Mouse (Mus musculus) kidney, adult 2 months (tissue): ENCODE data around the gene Acot4. TPM values are rescaled to one million over a fixed set of nuclear protein-coding genes. Genes with fewer than 3 reads are reported as not detected.
"Not testable (repeated sequence)": the region's sequence is repeated elsewhere in the genome, so short reads cannot be mapped to it uniquely, and the experiment has no call there.

Experiments
- DNase-seq: peaks from one replicate; pipeline ENCODE4 v3.0.0; 2021
- H3K27ac ChIP-seq: fragments of 200-500 bp; 2 replicates; pipeline ENCODE4 v1.5.1; 2012; ENCODE audit warnings: low read depth, low read length, control low read depth, inconsistent platforms; ENCODE audit not compliant: insufficient read depth
- H3K27me3 ChIP-seq: fragments of 200-500 bp; replicated peaks from 2 replicates; pipeline ENCODE4 v1.6.1; 2012; ENCODE audit warnings: mild to moderate bottlenecking, moderate library complexity, low read length, inconsistent platforms; ENCODE audit not compliant: control insufficient read depth, insufficient read depth
- H3K36me3 ChIP-seq: fragments of 200-500 bp; 2 replicates; pipeline ENCODE4 v1.6.1; 2012; ENCODE audit warnings: mild to moderate bottlenecking, moderate library complexity, low read length, inconsistent platforms; ENCODE audit not compliant: control insufficient read depth, insufficient read depth
- H3K4me1 ChIP-seq: fragments of 200-500 bp; 2 replicates; pipeline ENCODE4 v1.6.1; 2011; ENCODE audit warnings: low read length; ENCODE audit not compliant: control insufficient read depth, insufficient read depth
- H3K4me3 ChIP-seq: fragments of 200-500 bp; 2 replicates; pipeline ENCODE4 v1.5.1; 2011; ENCODE audit warnings: mild to moderate bottlenecking, low read depth, low read length, control low read depth; ENCODE audit not compliant: insufficient read depth
- CTCF ChIP-seq: fragments of 200-500 bp; conservative IDR thresholded peaks from 2 replicates; pipeline ENCODE4 v1.5.1; 2011; ENCODE audit warnings: low read depth, mild to moderate bottlenecking, control low read depth, low read length, moderate library complexity, mixed read lengths; ENCODE audit not compliant: insufficient read depth, insufficient read length
- POLR2A ChIP-seq: fragments of 200-500 bp; IDR thresholded peaks from one replicate; pipeline ENCODE4 v1.6.1; 2011; ENCODE audit warnings: low read depth, low read length, control low read depth
- WGBS: fragments of 180-500 bp; shearing (Covaris S2); methylation state at CpG from one replicate; pipeline ENCODE4 v1.1.7; 2018; 5-methylcytosine and 5-hydroxymethylcytosine counted together
- polyA plus RNA-seq: library from polyadenylated mRNA; depleted of rRNA; stranded (reverse); fragments of >200 nt; gene quantifications from 2 replicates; pipeline ENCODE4 v1.2.3, GENCODE M21; 2012

Gene Acot4
- polyA plus RNA-seq, 1 experiment, result 47.8 TPM

- TF ChIP-seq CTCF (no peak), POLR2A (no peak)
- Histone ChIP-seq H3K4me1 (peaks cover 6% of the 10 kb centered on the region; the same call in 1 of the 2 replicates), H3K4me3 (no peak overlapping the region), H3K36me3 (no peaks in the 10 kb centered on the region), H3K27me3 (no peaks in the 10 kb centered on the region), H3K27ac (no peak overlapping the region)
- WGBS, result 63% methylated on average over 8 of the region's 8 CpGs
- peak; percentile 74 for DNase-seq
Measured at GRCm38 (mm10) chr12:84064621-84065020, 26.4 kb downstream of the Acot4 start.

GRCm38 (mm10) chr12:84067752-84068151 is 29.6 kb downstream of the Acot4 start:
- 90% methylated on average over 4 of the region's 4 CpGs for WGBS
- no peak overlapping the region for H3K4me3 ChIP-seq
- TF ChIP-seq POLR2A (no peak), CTCF (no peak)

GRCm38 (mm10) chr12:84068296-84068695 is 30.1 kb downstream of the Acot4 start:
- 0 out of 2 replicates have a peak, but pooled peaks cover 4% of the 10 kb centered on the region for H3K4me1 ChIP-seq
- H3K27ac ChIP-seq, result no peak overlapping the region
- no peaks in the 10 kb centered on the region; the same call in 1 of the 2 replicates for H3K27me3 ChIP-seq
- 73% methylated on average over 8 of the region's 8 CpGs for WGBS
- TF ChIP-seq CTCF (no peak), POLR2A (no peak)
- H3K36me3 ChIP-seq, result no peaks in the 10 kb centered on the region
- no peak overlapping the region for H3K4me3 ChIP-seq
- DNase-seq, result no peak

More at GRCm38 (mm10) chr12:84067752-84068151, 29.6 kb downstream of the Acot4 start:
- no peak for DNase-seq
- no peak overlapping the region for H3K27ac ChIP-seq
- 0 out of 2 replicates have a peak, but pooled peaks cover 4% of the 10 kb centered on the region for H3K4me1 ChIP-seq
- H3K36me3 ChIP-seq, result no peaks in the 10 kb centered on the region
- H3K27me3 ChIP-seq, result no peaks in the 10 kb centered on the region; the same call in 1 of the 2 replicates

GRCm38 (mm10) chr12:84068986-84069385 is 30.8 kb downstream of the Acot4 start, which contains the start of gene Acot5:
Acot5 (plus strand) TSS chr12:84069325.
- TF ChIP-seq CTCF (no peak), POLR2A (no peak)
- Histone ChIP-seq H3K4me1 (0 out of 2 replicates have a peak, but pooled peaks cover 4% of the 10 kb centered on the region), H3K36me3 (no peaks in the 10 kb centered on the region), H3K4me3 (peak within 1 kb of the TSS; percentile 49; the same call in 1 of the 2 replicates), H3K27ac (no peak within 1 kb of the TSS), H3K27me3 (no peaks in the 10 kb centered on the region; the same call in 1 of the 2 replicates)
- DNase-seq, result peak; percentile 48
- WGBS, result 39% methylated on average over 9 of the region's 9 CpGs

GRCm38 (mm10) chr12:84069582-84069981 is 31.4 kb downstream of the Acot4 start:
- not testable (repeated sequence) for H3K36me3 ChIP-seq, H3K27ac ChIP-seq, H3K27me3 ChIP-seq, H3K4me1 ChIP-seq
- peak overlapping the region; percentile 49; the same call in 1 of the 2 replicates for H3K4me3 ChIP-seq
- DNase-seq, result peak; percentile 59
- WGBS, result 2% methylated on average over 48 of the region's 52 CpGs

- no peak for DNase-seq
- H3K27me3 ChIP-seq, result no peaks in the 10 kb centered on the region; the same call in 1 of the 2 replicates
- 0 out of 2 replicates have a peak, but pooled peaks cover 4% of the 10 kb centered on the region for H3K4me1 ChIP-seq
- H3K4me3 ChIP-seq, result no peak overlapping the region
- no peak overlapping the region for H3K27ac ChIP-seq
- no peaks in the 10 kb centered on the region for H3K36me3 ChIP-seq
- WGBS, result 74% methylated on average over 2 of the region's 2 CpGs
- TF ChIP-seq CTCF, result no peak
- no peak for TF ChIP-seq POLR2A
Measured at GRCm38 (mm10) chr12:84071696-84072095, 33.5 kb downstream of the Acot4 start.

- TF ChIP-seq CTCF, result no peak
- no peak for TF ChIP-seq POLR2A
Measured at GRCm38 (mm10) chr12:84077371-84077990, 39.3 kb downstream of the Acot4 start.

More at GRCm38 (mm10) chr12:84077371-84077990, 39.3 kb downstream of the Acot4 start:
- Histone ChIP-seq H3K4me3 (no peak overlapping the region), H3K27me3 (no peaks in the 10 kb centered on the region), H3K36me3 (no peaks in the 10 kb centered on the region), H3K4me1 (no peaks in the 10 kb centered on the region), H3K27ac (no peak overlapping the region)
- DNase-seq, result no peak
- WGBS, result 94% methylated on average over 4 of the region's 4 CpGs
